9 mouse cellular contexts compared by ENCODE assay signal in the genomic region with DNA sequence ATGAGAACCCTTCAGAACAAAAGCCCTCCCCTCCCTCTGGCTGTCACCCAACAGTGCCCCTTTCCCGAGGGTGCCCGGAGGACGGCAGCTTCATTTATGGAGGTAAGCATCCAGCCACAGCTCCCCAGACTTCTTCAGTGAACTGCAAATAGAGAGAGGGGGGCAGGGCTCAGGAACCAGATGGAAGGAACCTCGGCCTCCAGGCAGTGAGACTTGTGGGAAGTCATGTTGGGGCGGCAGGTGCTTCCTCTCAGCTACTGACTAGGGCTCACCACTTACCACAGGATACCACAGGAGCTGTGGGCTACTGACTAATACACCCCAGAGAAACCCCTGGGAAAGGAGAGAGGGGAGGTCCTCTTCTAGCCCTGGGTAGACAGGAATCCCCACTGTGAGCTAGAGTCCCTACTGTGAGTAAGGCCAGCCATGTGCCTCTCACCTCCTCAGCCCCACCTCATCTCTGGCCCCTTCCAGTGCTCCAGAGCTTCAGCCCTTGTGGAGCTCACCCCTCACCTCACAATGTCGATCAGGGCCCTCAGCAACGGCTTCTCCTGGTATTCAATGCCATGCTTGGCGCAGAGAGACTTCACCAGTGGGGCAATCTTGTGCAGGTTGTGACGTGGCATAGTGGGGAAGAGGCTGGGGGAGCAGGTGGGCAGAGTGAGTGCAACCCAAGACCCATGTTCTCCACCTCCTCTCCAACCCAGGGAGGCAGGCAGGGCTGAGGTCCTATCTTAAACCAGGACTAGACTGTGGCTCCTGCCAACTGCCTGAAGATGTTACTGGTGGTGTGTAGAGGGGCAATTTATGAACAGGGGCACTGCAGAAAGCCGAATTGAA. TPM values are rescaled to one million over a fixed set of nuclear protein-coding genes. Genes with fewer than 3 reads are reported as not detected.
A peak's percentile ranks its signal among the peaks of the same experiment; 100 is the strongest.
DNase-seq lines count a peak whose midpoint lies in the region; ATAC-seq and TF ChIP-seq lines count a peak whose summit lies in the region.
"Had no signal": no experiment of that assay in that cellular context is flagged by ENCODE, and none has a peak within 500 bp of the region (broad histone marks: within the 10 kb centered on the region; RNA-seq: fewer than 3 reads in every experiment).

No protein-coding gene starts in this region.

- POLR2A ChIA-PET in Patski (lab: Charles Lee): interaction anchor here (0.6 to 1.0 kb wide), 2 partner anchors 42 to 135 kb away, joined by 4 read pairs; no protein-coding TSS in a partner anchor

- no peak overlapping the region for H3K9ac ChIP-seq in lung, embryonic 14.5 days

- H3K4me3 ChIP-seq in lung, embryonic 14.5 days (ENCODE audit: low read depth, low read length): no peak overlapping the region
- H3K4me3 ChIP-seq: heart, adult 2 months had no signal

- in situ Hi-C loops in Patski (cut with MboI; ENCODE audit: low pct_unique_long_range_greater_than_20kb): no loop called here

- no peak for TF ChIP-seq CTCF in lung, embryonic 14.5 days (IDR thresholded peaks at IDR 0.05; ENCODE audit: low read depth)
- no peak for TF ChIP-seq CTCF in Patski (IDR thresholded peaks at IDR 0.05)

- peaks cover 8% of the 10 kb centered on the region; the same call in 1 of the 2 replicates for H3K4me1 ChIP-seq in lung, embryonic 14.5 days (ENCODE audit: insufficient read depth)

- peaks cover 92% of the 10 kb centered on the region for H3K36me3 ChIP-seq in lung, embryonic 14.5 days (ENCODE audit: insufficient read depth)
- H3K36me3 ChIP-seq in splenic B cell, adult 2 months (ENCODE audit: control insufficient read depth, insufficient read depth, low read length, poor library complexity, severe bottlenecking): no peaks in the 10 kb centered on the region

- ATAC-seq in lung, embryonic 14.5 days (ENCODE audit: insufficient read depth): 0 out of 2 replicates have a peak, but pooled peaks have one; percentile 10
- peak; percentile 4 for ATAC-seq in Patski
- peak; percentile 84 for ATAC-seq in granulocyte monocyte progenitor cell, adult 5-6 weeks (replicated peaks; ENCODE audit: poor library complexity, severe bottlenecking)
- ATAC-seq in inflammation-experienced regulatory T-cells, adult 6 months: no peak

- no peaks in the 10 kb centered on the region for H3K27me3 ChIP-seq in lung, embryonic 14.5 days (ENCODE audit: insufficient read depth, low read length)
- H3K27me3 ChIP-seq in Patski: no peaks in the 10 kb centered on the region
- no peaks in the 10 kb centered on the region for H3K27me3 ChIP-seq in splenic B cell, adult 2 months (ENCODE audit: control insufficient read depth, insufficient read depth, low read length, poor library complexity, severe bottlenecking)

- CTCF ChIA-PET in Patski (lab: Charles Lee): interaction anchor here (0.9 to 1.1 kb wide), 3 partner anchors 26 to 64 kb away, joined by 4 read pairs; no protein-coding TSS in a partner anchor

- WGBS in lung, embryonic 14.5 days: 77% methylated on average over 10 of the region's 10 CpGs

- H3K27ac ChIP-seq in lung, embryonic 14.5 days (ENCODE audit: low read depth): peak overlapping the region; percentile 1; the same call in 1 of the 2 replicates
- H3K27ac ChIP-seq: heart, adult 2 months had no signal

- H3K4me2 ChIP-seq in lung, embryonic 14.5 days: no peak overlapping the region

- peak; percentile 33 for DNase-seq in lung, embryonic 14.5 days
- no peak for DNase-seq in lung, postnatal 14 days
- no peak for DNase-seq in Patski (ENCODE audit: low read depth, low spot score)
- peak; percentile 49 for DNase-seq in splenic B cell, adult 2 months (ENCODE audit: low read depth, low spot score)
- no peak for DNase-seq in cerebellum, postnatal 14 days
- DNase-seq: heart, adult 2 months had no signal

- H3K9me3 ChIP-seq in lung, embryonic 14.5 days (ENCODE audit: low read depth, low read length): no peaks in the 10 kb centered on the region

RNA-seq across cellular contexts. Expression of gene Fads3, which starts 23.0 kb away (rescaled TPM):
- polyA plus RNA-seq in lung, embryonic 14.5 days (2014; fragmentation: Nextera tagmentation; extraction: Ambion mirVana): 31.1 and 38.8 TPM in 2 replicates
- polyA plus RNA-seq in Patski (2021): 227 TPM
- 0.38 and 0.97 TPM in 2 replicates for total RNA-seq in granulocyte monocyte progenitor cell, adult 5-6 weeks (2014; fragmentation: Nextera tagmentation)
- 0.22 and 1.4 TPM in 2 replicates for total RNA-seq in granulocyte monocyte progenitor cell, adult 5-6 weeks (2017)
- polyA plus RNA-seq in inflammation-experienced regulatory T-cells, adult 6 months (2017; shearing (Covaris generic)): not detected
- total RNA-seq: monocyte, adult 5-6 weeks had no signal

RNA-seq across cellular contexts. Expression of gene Fads2, which starts 37.2 kb away (rescaled TPM):
- polyA plus RNA-seq in lung, embryonic 14.5 days (2014; fragmentation: Nextera tagmentation; extraction: Ambion mirVana): 38.3 and 40.5 TPM in 2 replicates
- polyA plus RNA-seq in Patski (2021): 219 TPM
- total RNA-seq in granulocyte monocyte progenitor cell, adult 5-6 weeks (2014; fragmentation: Nextera tagmentation): 4.8 and 5.5 TPM in 2 replicates
- total RNA-seq in granulocyte monocyte progenitor cell, adult 5-6 weeks (2017): 3.7 and 5.4 TPM in 2 replicates
- under 1 TPM in 1 of 3 experiments, not detected in 2; 0.15 TPM for polyA plus RNA-seq in inflammation-experienced regulatory T-cells, adult 6 months (2017; shearing (Covaris generic))

Comparison
In these comparisons a context has a peak if more than half of its experiments do, and no peak if none do; other contexts are left out.
1. DNase-seq: peak in lung, embryonic 14.5 days (single experiment) and splenic B cell, adult 2 months (single experiment); none in lung, postnatal 14 days (single experiment), Patski (single experiment) and cerebellum, postnatal 14 days (0 of 2).
2. RNA of gene Fads3, which starts 23.0 kb away (polyA plus RNA-seq): 227 TPM in Patski (single experiment) and 31.1 to 38.8 TPM in lung, embryonic 14.5 days; not detected in inflammation-experienced regulatory T-cells, adult 6 months; every median in the first group is over 10 times any median in the second.
3. RNA of gene Fads2, which starts 37.2 kb away (polyA plus RNA-seq): 219 TPM in Patski (single experiment) and 38.3 to 40.5 TPM in lung, embryonic 14.5 days; 0.15 TPM in inflammation-experienced regulatory T-cells, adult 6 months; every median in the first group is over 10 times any median in the second.